ENCODE assay signal across 16 mouse cellular contexts in the genomic region with DNA sequence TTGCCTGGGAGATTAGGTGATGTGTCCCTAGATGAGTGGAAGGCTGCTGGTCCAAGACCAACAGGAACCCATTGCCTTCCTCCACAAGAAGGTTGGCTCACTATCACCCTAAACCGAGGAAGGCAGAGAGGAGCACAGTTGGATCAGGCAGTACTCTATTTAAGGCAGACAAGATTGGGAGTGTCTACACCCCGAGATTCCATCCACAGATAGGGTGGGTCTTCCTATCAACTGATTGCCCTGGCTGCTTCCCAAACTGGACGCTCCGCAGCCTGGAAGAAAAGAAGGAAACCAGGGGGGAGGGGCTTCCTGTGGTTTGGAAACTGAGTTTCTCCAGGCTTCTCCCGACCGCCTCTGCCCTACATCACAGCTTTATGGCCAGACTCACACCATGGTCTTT. TPM values are rescaled to one million over a fixed set of nuclear protein-coding genes. Genes with fewer than 3 reads are reported as not detected.
DNase-seq lines count a peak whose midpoint lies in the region; ATAC-seq lines count a peak whose summit lies in the region.
"Had no signal": no experiment of that assay in that cellular context is flagged by ENCODE, and none has a peak within 500 bp of the region (broad histone marks: within the 10 kb centered on the region; RNA-seq: fewer than 3 reads in every experiment).

A gene (minus strand): TSS at position 380 of the 400 bp plus-strand sequence.

- no peak for ATAC-seq in heart, embryonic 12.5 days (ENCODE audit: insufficient number of reproducible peaks, low FRiP score)
- no peak for ATAC-seq in midbrain, embryonic 15.5 days (replicated peaks)

- H3K9me3 ChIP-seq in heart, embryonic 12.5 days (replicated peaks), result 0 out of 2 replicates have a peak, but pooled peaks cover 3% of the 10 kb centered on the region
- H3K9me3 ChIP-seq in heart, embryonic 10.5 days, result no peaks in the 10 kb centered on the region
- no peaks in the 10 kb centered on the region for H3K9me3 ChIP-seq in midbrain, embryonic 15.5 days
- H3K9me3 ChIP-seq: hindbrain, embryonic 15.5 days; limb, embryonic 12.5 days; midbrain, embryonic 12.5 days; neural tube, embryonic 13.5 days had no signal

- no peaks in the 10 kb centered on the region for H3K36me3 ChIP-seq in heart, embryonic 12.5 days
- H3K36me3 ChIP-seq in heart, embryonic 10.5 days, result no peaks in the 10 kb centered on the region
- no peaks in the 10 kb centered on the region for H3K36me3 ChIP-seq in midbrain, embryonic 15.5 days (replicated peaks)
- H3K36me3 ChIP-seq: hindbrain, embryonic 15.5 days; limb, embryonic 12.5 days; midbrain, embryonic 12.5 days; neural tube, embryonic 13.5 days had no signal

- H3K27me3 ChIP-seq in heart, embryonic 12.5 days (replicated peaks), result no peaks in the 10 kb centered on the region
- no peaks in the 10 kb centered on the region for H3K27me3 ChIP-seq in heart, embryonic 10.5 days (ENCODE audit: insufficient read depth, poor library complexity, severe bottlenecking)
- no peaks in the 10 kb centered on the region for H3K27me3 ChIP-seq in midbrain, embryonic 15.5 days (replicated peaks)
- H3K27me3 ChIP-seq: hindbrain, embryonic 15.5 days; limb, embryonic 12.5 days; midbrain, embryonic 12.5 days; neural tube, embryonic 13.5 days had no signal

- H3K4me1 ChIP-seq in heart, embryonic 12.5 days (replicated peaks), result 0 out of 2 replicates have a peak, but pooled peaks cover 7% of the 10 kb centered on the region
- H3K4me1 ChIP-seq in heart, embryonic 10.5 days, result peaks cover 16% of the 10 kb centered on the region
- H3K4me1 ChIP-seq in midbrain, embryonic 15.5 days, result no peaks in the 10 kb centered on the region
- H3K4me1 ChIP-seq: hindbrain, embryonic 15.5 days; limb, embryonic 12.5 days; midbrain, embryonic 12.5 days had no signal

- H3K4me3 ChIP-seq in heart, embryonic 12.5 days, result no peak within 1 kb of the TSS
- H3K4me3 ChIP-seq in heart, embryonic 10.5 days, result no peak within 1 kb of the TSS
- H3K4me3 ChIP-seq in midbrain, embryonic 15.5 days, result no peak within 1 kb of the TSS
- H3K4me3 ChIP-seq: hindbrain, embryonic 15.5 days; limb, embryonic 12.5 days; midbrain, embryonic 12.5 days; neural tube, embryonic 13.5 days had no signal

- H3K9ac ChIP-seq in heart, embryonic 12.5 days, result no peak within 1 kb of the TSS
- H3K9ac ChIP-seq in midbrain, embryonic 15.5 days, result no peak within 1 kb of the TSS
- H3K9ac ChIP-seq: hindbrain, embryonic 15.5 days; limb, embryonic 12.5 days; midbrain, embryonic 12.5 days; neural tube, embryonic 13.5 days had no signal

- no peak within 1 kb of the TSS for H3K27ac ChIP-seq in heart, embryonic 12.5 days (ENCODE audit: poor library complexity, severe bottlenecking)
- H3K27ac ChIP-seq in heart, embryonic 10.5 days, result no peak within 1 kb of the TSS
- no peak within 1 kb of the TSS for H3K27ac ChIP-seq in midbrain, embryonic 15.5 days
- H3K27ac ChIP-seq: hindbrain, embryonic 15.5 days; limb, embryonic 12.5 days; midbrain, embryonic 12.5 days; neural tube, embryonic 13.5 days had no signal

- WGBS in heart, embryonic 12.5 days, result 46% methylated on average over 6 of the region's 6 CpGs
- WGBS in heart, embryonic 10.5 days, result 44% methylated on average over 6 of the region's 6 CpGs
- 76% methylated on average over 6 of the region's 6 CpGs for WGBS in midbrain, embryonic 15.5 days

- H3K4me2 ChIP-seq in heart, embryonic 12.5 days, result no peak within 1 kb of the TSS
- H3K4me2 ChIP-seq in midbrain, embryonic 15.5 days, result no peak within 1 kb of the TSS
- H3K4me2 ChIP-seq: hindbrain, embryonic 15.5 days; limb, embryonic 12.5 days; midbrain, embryonic 12.5 days; neural tube, embryonic 13.5 days had no signal

- peak; percentile 59 to 84 for DNase-seq in heart, adult 18-20 months
- peak; percentile 31 for DNase-seq in heart, embryonic 10.5 days (ENCODE audit: low spot score)
- DNase-seq in kidney, postnatal 36 days, result peak; percentile 81 to 83
- peak; percentile 72 for DNase-seq in lung, postnatal 10 days
- no peak for DNase-seq in embryo, embryonic 10.5 days (ENCODE audit: low spot score)
- no peak for DNase-seq in MN1 (ENCODE audit: low spot score)
- DNase-seq: cerebellum, postnatal 36 days; right cerebral cortex, adult 18-20 months had no signal

RNA-seq across cellular contexts. Expression of the gene that starts here (rescaled TPM):
- 1 to 10 TPM; 2.9 to 3.8 TPM for total RNA-seq in heart, adult 18-20 months (2021)
- polyA plus RNA-seq in heart, embryonic 12.5 days (2016; fragmentation: Nextera tagmentation; extraction: Ambion mirVana), result 0.09 TPM in 1 of 2 replicates, not detected in the other
- polyA plus RNA-seq in heart, embryonic 10.5 days (2016; fragmentation: Nextera tagmentation; extraction: Ambion mirVana), result 0.15 TPM in 1 of 2 replicates, not detected in the other
- polyA plus RNA-seq in midbrain, embryonic 15.5 days (2015; fragmentation: Nextera tagmentation; extraction: Ambion mirVana), result not detected in 2 replicates
- total RNA-seq: CH12.LX had no signal
- polyA plus RNA-seq: hindbrain, embryonic 15.5 days; limb, embryonic 12.5 days; midbrain, embryonic 12.5 days; neural tube, embryonic 13.5 days; stomach, embryonic 14.5 days had no signal

Comparison
In these comparisons a context has a peak if more than half of its experiments do, and no peak if none do; other contexts are left out.
1. Peak in DNase-seq in heart, embryonic 10.5 days; RNA of the gene not detected or under 1 TPM.
2. DNase-seq: peak in heart, adult 18-20 months (2 of 2), kidney, postnatal 36 days (2 of 2) and lung, postnatal 10 days (single experiment); none in embryo, embryonic 10.5 days (single experiment) and MN1 (single experiment).